Mouse (Mus musculus): Measurements from ENCODE around the gene Soga1. TPM values are rescaled to one million over a fixed set of nuclear protein-coding genes. Genes with fewer than 3 reads are reported as not detected.

Gene Soga1
- polyA plus RNA-seq (2017; shearing (Covaris generic)) = under 1 TPM in 1 of 2 experiments, not detected in 1; 0.16 TPM

GRCm38 (mm10) chr2:157078793-157079700, at the start of gene Soga1:
Gene Soga1, minus strand, starts transcription at chr2:157079254.
- no peak for ATAC-seq

GRCm38 (mm10) chr2:157128072-157128471, 49.0 kb upstream of the Soga1 start:
- ATAC-seq = no peak

- ATAC-seq = no peak
Measured at GRCm38 (mm10) chr2:157127370-157127769, 48.3 kb upstream of the Soga1 start.

GRCm38 (mm10) chr2:157125246-157125645, 46.2 kb upstream of the Soga1 start:
- ATAC-seq = no peak

GRCm38 (mm10) chr2:157121766-157122165, 42.7 kb upstream of the Soga1 start:
- peak; percentile 73 for ATAC-seq

DNA sequence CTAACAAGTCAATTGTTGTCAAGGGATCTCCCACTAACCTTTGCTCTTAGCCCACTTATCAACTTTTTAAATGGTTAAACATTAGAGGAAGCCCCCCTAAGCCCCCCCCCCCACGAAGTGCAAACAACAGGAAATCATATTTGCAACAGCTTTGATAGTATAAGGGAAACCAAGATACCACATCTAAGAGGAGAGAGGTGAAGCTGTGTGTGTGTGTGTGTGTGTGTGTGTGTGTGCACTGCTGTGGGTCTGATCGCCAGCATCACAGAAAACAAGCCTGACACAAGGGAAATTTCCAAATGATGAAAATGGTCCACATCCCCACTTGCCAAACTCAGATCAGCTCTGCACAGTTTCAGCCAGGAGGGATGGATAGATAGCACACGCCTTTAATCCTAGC, 40.0 kb upstream of the Soga1 start:
- peak; percentile 75 for ATAC-seq

DNA sequence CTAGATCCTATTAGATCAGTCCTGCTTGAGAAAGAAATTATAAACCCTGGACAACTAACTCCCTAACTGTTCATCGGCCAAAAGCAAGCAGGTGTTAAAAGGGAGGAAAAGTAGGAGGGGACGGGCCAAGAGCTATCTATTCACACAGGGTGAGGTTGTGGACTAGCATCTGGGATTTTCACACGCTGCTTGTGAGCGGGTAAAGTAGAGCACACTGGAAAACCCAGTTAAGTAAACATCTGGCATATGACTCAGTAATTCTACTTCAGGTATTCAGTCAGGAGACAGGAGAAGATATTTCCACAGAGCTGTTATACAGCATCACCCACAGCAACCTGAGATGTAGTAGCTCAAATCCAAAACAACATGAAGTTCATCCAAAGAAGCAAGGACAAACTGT, 39.5 kb upstream of the Soga1 start:
- no peak for ATAC-seq

DNA sequence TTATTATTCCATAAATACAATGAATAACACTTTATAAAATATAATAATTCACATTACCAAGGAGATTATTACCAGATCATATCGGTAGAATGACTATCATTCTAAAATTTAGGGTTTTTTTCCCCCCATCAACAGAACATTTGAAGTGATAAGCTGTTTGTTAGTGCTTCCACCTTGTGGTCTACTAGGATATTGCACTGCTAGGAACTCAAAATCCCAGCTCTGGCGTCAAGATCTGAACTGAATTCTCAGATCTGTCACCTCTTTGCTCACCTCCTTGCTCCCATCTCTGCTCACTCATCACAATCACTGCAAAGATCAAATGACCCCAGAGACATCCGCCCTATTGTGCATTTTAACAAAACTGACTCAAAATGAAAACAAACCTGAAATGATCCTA, 37.9 kb upstream of the Soga1 start:
- peak; percentile 21 for ATAC-seq

DNA sequence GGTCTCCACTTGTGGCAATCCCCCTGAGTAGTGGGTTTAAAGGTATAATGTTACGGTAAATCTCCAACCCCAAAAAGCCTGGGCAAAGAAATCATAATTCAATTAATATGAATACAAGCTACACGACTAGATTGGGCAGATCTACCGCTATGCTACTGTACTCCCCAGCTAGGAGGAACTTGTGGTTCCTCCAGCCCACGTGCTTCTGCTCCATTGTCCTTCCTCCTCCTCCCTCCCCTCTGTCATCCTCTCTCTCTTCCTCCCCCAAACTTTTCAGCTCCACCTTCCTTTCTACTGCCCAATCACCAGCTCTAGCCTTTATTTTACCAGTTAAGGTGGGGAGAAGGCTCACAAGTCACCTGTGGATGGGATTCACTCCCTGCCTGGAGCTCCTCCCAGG, 29.2 kb upstream of the Soga1 start:
- no peak for ATAC-seq

GRCm38 (mm10) chr2:157104454-157104853, 25.4 kb upstream of the Soga1 start:
- ATAC-seq = no peak

GRCm38 (mm10) chr2:157102256-157102655, 23.2 kb upstream of the Soga1 start:
- ATAC-seq = no peak

DNA sequence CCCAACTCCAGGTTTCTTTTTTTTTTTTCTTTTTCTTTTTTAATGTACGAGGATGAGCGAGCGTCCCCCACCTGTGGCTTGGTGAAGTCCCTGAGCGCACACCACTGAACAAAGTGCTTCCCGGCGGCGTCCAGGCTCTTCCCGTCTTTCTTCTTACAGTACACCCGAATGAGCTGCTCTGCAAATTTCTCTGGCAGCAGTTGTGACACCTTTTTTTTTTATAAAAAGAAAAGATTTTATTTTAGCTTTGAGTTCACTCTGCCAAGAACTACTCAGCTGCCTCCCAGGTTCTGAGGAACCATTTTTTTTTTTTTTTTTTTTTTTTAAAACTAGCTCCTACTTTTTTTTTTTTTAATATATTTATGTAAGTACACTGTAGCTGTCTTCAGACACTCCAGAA, 22.6 kb upstream of the Soga1 start:
- no peak for ATAC-seq

GRCm38 (mm10) chr2:157100319-157100605, 21.2 kb upstream of the Soga1 start:
- ATAC-seq = no peak

DNA sequence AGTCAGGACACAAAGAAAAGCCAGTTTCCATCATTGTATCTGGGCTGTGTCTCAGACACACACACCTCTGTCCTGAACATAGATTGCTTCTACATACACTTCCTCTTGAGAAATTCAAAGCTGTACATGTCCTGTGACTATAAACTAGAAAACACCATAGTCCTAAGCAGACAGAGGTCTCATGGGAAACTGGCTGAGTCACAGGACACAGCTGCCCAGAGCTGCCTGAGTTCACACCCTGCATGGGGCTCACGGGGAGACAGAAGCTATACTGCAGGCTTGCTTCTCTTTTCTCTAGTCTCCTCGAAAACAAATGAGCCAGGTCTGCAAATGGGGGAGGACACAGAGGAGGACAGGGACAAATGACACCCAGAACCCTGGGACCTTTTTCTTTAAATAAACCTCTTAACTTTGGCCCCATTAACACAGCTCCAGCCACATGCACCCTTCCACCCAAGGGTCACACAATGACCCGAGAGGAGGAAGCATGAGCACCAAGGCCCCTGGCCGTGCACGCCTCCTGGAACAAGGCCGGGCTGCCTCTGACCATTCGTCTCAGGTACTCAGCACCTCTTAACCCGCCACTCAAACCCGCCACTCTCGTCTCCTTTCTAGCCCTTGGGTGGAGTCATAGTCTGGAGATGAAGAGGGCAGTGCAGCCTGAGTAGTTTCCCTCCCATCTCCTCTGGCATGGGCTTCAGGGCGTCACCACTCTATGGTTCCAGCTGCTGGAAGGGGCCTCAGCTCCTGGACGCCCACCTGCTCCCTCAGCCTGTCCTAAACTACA, 20.7 kb upstream of the Soga1 start:
- ATAC-seq = no peak

- peak; percentile 51 for ATAC-seq
Measured at GRCm38 (mm10) chr2:157095005-157095755, 16.1 kb upstream of the Soga1 start.

GRCm38 (mm10) chr2:157092024-157092423, 13.0 kb upstream of the Soga1 start:
- no peak for ATAC-seq

DNA sequence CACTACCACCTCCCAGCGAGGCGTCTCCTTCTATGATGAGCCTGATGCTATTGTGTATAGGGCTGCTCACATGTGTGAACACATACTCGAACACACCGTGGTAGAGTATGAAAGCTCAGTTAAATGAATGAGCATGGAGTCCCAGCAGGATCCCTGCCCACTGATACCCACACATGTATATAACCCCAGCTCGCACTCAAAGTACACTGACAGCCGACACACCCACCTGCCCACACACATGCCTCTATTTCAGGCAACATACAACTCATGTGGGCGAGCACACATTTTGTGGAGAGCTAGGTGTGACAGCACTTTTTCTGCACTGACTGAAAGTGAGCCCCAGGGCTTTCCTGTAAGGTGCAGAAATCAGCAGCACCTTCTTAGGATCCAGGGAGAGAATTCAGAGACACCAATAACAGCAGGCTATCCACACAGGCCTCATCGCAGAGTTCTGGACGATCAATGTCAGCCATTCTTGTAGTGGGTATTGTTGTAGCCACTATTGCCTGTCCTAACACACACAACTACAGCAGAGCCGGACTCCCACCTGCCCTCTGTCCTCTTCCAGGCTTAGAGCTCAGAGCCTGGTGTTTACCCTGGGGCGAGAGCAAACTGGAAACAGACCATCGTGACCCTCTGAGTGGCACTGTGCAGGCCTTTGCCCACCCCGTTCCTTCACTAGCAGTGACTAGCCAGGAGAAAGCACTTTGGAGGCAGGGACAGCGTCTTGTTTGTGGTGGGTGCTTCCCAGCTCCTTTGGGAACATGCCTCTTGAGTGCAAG, 8.7 kb upstream of the Soga1 start:
- ATAC-seq = no peak

- ATAC-seq = no peak
Measured at GRCm38 (mm10) chr2:157086796-157087195, 7.7 kb upstream of the Soga1 start, which contains the start of gene Tldc2. Gene Tldc2, plus strand, starts transcription at chr2:157087055.

- ATAC-seq = no peak
Measured at GRCm38 (mm10) chr2:157084831-157085585, 6.0 kb upstream of the Soga1 start.

- ATAC-seq = no peak
Measured at GRCm38 (mm10) chr2:157081960-157082359, 2.9 kb upstream of the Soga1 start.

GRCm38 (mm10) chr2:157081331-157081730, 2.3 kb upstream of the Soga1 start:
- ATAC-seq = no peak

Data from CD4-positive, CD25-positive, alpha-beta regulatory T cell, adult 4 months (primary cell).